Mouse (Mus musculus): ENCODE data around the gene Ucn2.

DNA sequence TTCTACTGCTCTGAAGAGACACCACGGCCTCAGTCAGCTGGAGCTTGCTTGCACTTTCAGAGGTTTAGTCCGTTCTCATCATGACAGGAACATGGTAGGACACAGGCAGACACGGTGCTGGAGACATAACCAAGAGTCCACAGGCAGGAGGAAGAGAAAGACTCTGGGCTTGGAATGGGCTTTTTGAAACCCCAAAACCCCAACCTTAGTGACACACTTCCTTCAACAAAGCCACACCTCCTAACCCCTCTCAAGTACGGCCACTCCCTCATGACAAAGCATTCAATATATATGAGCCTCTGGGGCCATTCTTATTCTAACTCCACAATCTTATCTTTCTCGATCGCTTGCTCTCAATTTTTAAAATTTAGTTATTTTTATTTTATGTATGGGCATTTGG is 46.6 kb downstream of the Ucn2 start:
- TF ChIP-seq EP300 (IDR thresholded peaks at IDR 0.05) = no peak
- TF ChIP-seq CTCF (IDR thresholded peaks at IDR 0.05) = no peak

All from lung, postnatal 0 days (tissue).